Mouse (Mus musculus) urinary bladder, adult 18-20 months (tissue): ENCODE measurements around the gene Gm43191.
"Not testable (repeated sequence)": the region's sequence is repeated elsewhere in the genome, so short reads cannot be mapped to it uniquely, and the experiment has no call there.

Source experiments
- DNase-seq, 2 experiments: peaks; one replicate each; pipeline ENCODE4 v3.0.0; 2022; ENCODE audit warnings: low spot score in 2 of 2, mixed read lengths in 2 of 2

Gm43191 gene

DNA sequence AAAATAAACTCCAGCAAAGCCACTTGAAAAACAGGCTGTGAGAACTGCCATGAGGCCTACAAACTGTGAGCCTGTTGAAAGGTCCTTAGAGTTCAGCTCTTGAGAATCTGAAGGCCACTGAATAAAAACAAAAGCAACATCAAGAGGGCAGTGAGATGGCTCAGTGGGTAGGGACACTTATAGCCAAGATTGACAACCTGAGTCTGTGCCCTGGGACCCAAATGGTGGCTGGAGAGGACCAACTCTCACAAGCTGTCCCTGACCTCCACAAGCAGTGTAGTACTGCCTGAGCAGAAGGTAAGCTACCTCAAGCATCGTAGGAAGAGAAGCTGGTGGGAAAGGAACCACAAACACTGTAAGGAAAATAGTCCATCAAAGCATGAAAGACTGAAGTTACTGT, at the start of gene Gm43191:
Gene Gm43191 (minus strand): TSS at position 101 of the 400 bp plus-strand sequence.
- no peak for DNase-seq

DNA sequence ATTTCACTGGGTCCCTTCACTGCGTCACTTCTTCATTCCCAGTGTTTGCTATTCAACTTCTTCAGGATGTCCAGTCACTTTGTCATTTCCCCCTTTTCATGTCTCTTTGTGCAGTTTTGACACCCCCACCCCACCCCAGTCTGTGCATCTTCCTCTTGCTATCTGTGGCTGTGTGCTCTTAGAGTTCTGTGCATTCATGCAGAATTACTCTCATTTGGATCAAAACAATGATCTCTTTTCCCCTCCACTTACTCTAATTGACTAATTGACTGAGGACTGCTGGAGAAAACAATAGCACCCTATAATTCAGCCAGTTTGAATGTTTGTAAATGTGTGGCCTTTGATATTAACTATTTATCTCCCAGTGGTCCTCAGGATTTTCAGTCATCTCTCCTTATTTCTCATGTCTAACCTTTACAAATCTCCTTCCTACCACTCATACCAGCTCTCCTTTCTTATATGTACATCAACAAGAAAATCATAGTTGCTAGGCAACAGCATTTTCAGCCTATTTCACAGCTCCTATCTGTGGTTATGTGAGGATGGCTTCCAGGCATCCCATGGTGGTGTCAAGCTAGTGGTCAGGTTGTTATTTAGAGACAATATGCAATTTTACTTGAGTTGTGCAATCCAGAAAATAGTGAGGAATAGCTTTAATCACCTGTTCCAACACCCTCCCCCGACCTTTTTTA, 48.6 kb upstream of the Gm43191 start:
- no peak for DNase-seq

DNA sequence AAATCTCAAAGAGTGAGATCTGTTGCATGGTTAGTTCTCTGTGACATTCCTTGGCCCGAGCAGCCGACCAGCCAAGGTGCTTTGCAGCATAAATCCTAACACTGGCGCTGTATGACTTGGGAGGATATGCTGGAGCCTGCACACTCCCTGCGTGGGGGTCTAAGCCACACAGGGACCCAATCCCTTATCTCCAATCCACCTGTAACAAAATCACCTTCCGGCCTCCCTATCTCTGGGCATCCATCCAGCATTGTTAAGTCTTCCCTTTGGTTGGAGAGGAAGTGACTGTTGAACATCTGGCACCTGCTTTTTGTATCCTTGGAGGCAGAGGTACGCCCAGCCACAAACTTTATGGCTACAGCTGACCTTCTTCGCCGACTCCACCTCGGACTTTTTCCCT, 45.7 kb upstream of the Gm43191 start:
- DNase-seq: no peak

DNA sequence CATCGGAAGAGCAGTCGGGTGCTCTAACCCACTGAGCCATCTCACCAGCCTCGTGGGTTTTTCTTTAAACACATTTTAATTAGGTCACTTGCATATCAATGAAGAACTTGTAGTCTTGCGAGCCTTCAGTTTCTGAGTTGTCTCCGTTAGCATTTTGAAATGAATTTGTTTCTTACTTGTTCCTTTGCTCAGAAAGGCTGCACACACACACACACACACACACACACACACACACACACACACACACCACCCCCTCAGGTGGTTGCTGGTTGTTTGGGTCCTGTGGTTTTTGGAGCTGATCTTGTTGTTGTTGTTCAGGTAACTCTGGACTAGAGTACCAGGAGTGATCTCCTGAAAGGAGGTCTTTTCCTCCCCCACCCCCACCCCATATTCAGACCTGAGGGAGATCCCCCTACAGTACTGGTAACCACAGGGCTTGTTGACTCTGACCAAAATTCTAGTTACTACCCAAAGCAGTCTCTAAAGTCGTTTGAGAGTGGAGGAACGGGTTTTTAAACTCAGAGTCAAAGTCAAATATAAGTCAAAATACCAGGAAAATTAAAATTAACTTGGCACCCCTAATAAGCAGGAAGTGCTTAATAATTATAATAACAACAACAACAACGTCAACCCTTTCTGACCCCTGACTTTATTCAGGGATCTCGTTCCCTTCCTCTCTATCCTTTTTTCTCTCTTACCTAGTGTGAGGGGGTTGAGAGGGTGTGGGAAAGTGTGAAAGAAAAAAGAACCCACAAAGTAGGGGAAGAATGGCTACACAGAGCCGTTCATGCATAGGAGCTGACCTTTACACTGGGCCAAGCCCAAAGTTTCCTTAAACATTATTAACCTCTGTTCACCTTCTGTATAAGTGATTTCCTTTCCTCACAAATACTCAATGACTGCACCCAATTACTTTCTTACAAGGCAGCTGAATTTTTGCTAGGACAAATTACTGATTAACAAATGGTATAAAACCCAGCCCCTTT, 42.7 kb upstream of the Gm43191 start:
- DNase-seq: no peak

- DNase-seq: no peak
These were observed 41.9 kb upstream of the Gm43191 start for GRCm38 (mm10) chr3:116722980-116723379.

- DNase-seq: no peak
These were observed 37.9 kb upstream of the Gm43191 start for GRCm38 (mm10) chr3:116718951-116719350.

DNA sequence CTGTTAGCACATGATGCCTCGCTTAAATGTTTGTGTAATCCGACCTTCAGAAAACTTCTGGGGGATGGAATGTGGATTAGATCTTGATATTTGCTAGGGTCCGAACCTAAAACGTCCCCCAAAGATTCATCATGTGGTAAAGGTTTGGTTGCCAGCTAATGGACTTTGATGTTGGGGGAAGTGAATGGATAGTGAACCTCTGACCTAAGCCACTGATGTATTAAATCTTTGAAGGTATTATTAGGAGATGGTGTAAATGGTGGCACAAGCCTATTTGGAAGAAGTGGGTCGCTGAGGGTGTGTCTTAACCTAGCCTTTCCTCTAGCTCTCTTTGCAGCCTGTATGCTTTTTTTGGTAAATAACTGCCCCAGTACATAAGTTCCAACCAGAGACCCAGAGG, 32.0 kb upstream of the Gm43191 start:
- no peak for DNase-seq

DNA sequence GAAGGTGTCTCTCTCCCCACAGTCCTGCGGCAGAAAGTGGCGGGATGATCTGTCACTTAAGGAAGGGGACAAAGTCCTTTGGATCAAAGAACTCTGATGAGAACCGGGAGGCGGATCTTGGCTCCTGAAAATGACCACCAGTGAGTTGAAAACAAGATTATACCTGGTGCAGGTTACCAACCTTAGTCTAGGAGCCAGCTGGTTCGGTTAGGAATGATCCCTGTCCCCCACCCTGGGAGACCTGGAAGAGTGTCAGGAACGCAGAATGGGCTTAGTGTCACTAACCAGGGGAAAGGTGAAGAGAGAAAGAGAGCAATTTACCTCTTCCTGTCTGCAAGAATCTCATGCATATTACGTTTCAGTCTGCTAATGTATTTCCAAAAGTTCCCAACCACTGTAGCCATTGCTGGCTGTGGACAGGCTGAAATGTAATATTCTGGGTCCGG, 31.4 kb upstream of the Gm43191 start, which contains the start of gene Slc35a3:
Gene Slc35a3 (minus strand): TSS at position 396 of the 446 bp plus-strand sequence.
- DNase-seq: no peak

DNA sequence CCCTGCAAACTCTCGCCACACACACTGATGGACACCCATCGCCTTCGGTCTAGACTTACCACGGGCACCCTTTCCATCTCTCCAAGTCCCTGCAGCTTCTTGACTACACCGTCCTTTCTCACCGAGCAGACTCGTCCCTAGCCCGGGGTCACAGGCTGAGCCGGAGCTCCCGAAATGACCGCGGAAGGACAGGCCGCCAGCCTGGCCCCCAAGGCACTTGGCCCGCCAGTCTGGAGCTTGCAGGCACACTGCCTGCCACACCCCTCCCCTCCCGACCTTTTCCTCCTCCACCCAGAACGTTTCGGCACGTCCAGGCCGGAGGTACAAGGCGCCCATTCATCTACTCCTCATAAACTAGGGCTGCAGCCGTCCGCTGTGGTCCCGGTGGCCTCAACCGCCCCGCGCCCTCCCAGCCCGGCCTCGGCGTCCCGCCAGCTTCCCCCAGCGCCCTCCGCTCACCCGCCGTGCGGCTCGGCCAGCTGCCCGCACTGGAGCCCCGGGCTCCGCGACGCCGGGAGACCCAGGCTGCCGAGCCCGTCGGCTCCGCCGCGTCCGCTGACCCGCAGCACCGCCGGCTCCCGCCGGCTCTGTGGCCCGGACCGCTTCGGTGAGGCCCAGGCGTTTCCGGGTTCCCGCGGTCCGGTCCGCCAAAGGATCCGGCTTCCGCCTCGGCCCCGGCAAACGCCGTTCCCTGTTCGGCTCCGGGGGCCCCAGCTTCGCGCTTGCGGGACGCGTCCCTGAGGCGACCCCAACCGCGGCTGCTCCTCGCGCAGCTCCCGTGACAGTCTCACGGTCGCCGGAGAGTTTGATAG, 30.8 kb upstream of the Gm43191 start:
- peak; percentile 68 to 85 for DNase-seq

GRCm38 (mm10) chr3:116710941-116711340, 29.9 kb upstream of the Gm43191 start:
- no peak for DNase-seq

- DNase-seq: no peak
These were observed 24.7 kb upstream of the Gm43191 start for GRCm38 (mm10) chr3:116705637-116706204.

- no peak for DNase-seq
These were observed 22.8 kb upstream of the Gm43191 start for GRCm38 (mm10) chr3:116703835-116704234.

- no peak for DNase-seq
These were observed 21.7 kb upstream of the Gm43191 start for GRCm38 (mm10) chr3:116702647-116703272.

- no peak for DNase-seq
These were observed 20.5 kb upstream of the Gm43191 start for GRCm38 (mm10) chr3:116701601-116702000.

GRCm38 (mm10) chr3:116698786-116699185, 17.7 kb upstream of the Gm43191 start:
- no peak for DNase-seq

GRCm38 (mm10) chr3:116695666-116695985, 14.6 kb upstream of the Gm43191 start:
- DNase-seq: no peak

DNA sequence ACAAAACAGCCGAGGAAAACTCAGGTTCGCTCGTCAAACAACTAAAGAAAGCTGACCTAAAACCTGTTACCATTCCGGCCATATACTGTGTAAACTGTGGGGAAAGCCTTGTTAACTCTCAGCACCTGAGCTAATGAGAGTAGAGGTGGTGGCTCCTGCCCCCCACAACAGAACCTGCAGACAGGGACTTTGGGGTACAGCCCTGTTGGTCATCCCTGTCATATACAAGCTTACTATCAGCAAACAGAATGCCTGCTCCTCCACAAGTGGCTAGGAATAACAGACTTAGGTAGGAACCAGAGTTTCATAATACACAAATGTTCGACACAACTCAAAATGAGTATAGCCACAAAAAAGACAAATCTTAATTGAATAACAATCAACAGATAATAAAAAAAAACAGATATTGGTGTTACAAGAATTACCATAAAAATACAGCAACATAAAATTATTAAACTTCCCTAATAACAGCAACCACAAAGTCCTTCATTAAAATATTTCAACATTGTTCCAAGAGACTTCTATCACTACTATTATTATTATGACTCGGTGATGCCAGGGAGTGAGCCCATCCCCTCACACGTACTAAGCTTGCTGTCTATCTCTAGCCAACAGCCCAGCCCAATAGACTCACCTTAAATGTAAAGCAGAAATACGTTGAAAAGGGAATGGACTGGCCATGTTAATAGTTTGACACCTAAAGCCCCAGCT, 14.1 kb upstream of the Gm43191 start:
- no peak for DNase-seq

- DNase-seq: no peak
These were observed 13.3 kb upstream of the Gm43191 start for GRCm38 (mm10) chr3:116694312-116694711.

DNA sequence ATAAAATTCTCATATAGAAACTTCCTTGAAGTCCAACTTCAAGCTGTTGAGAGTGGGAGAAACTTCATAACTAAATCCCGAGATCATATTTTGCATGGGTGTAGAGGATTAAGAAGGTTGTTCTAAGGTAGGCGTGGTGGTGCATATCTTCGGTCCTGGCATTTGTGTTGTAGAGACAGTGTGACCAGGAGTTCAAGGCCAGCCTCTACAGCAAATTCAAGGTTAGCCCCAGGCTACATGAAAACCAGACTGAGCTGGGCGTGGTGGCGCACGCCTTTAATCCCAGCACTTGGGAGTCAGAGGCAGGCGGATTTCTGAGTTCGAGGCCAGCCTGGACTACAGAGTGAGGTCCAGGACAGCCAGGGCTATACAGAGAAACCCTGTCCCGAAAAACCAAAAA, 16.8 kb downstream of the Gm43191 start:
- not testable (repeated sequence) for DNase-seq

- DNase-seq: peak; percentile 98 to 99
These were observed 18.6 kb downstream of the Gm43191 start, which contains the start of gene Mfsd14a for GRCm38 (mm10) chr3:116662463-116662863. Gene Mfsd14a (minus strand): TSS chr3:116662677.
